Mouse (Mus musculus): Measurements from ENCODE around the gene Ferd3l.

Gene Ferd3l

GRCm38 (mm10) chr12:33928331-33929192, at the start of gene Ferd3l:
Ferd3l (plus strand) TSS chr12:33928425.
- DNase-seq (ENCODE audit: low spot score): no peak

- DNase-seq (ENCODE audit: low spot score): peak; percentile 1
These were observed 34.3 kb upstream of the Ferd3l start for GRCm38 (mm10) chr12:33893956-33894355.

- no peak for DNase-seq (ENCODE audit: low spot score)
These were observed 33.6 kb upstream of the Ferd3l start for GRCm38 (mm10) chr12:33894621-33895020.

GRCm38 (mm10) chr12:33926751-33927150, 1.5 kb upstream of the Ferd3l start:
- DNase-seq (ENCODE audit: low spot score): no peak

GRCm38 (mm10) chr12:33927334-33928098, 709 bp upstream of the Ferd3l start:
- DNase-seq (ENCODE audit: low spot score): no peak

- no peak for DNase-seq (ENCODE audit: low spot score)
These were observed 24.6 kb downstream of the Ferd3l start for GRCm38 (mm10) chr12:33952843-33953242.

- DNase-seq (ENCODE audit: low spot score): no peak
These were observed 26.8 kb downstream of the Ferd3l start for GRCm38 (mm10) chr12:33954931-33955565.

- DNase-seq (ENCODE audit: low spot score): no peak
These were observed 27.5 kb downstream of the Ferd3l start for GRCm38 (mm10) chr12:33955606-33956295.

GRCm38 (mm10) chr12:33956576-33957399, 28.6 kb downstream of the Ferd3l start:
- DNase-seq (ENCODE audit: low spot score): peak; percentile 15

GRCm38 (mm10) chr12:33957400-33958240, 29.4 kb downstream of the Ferd3l start, which contains the start of gene Twist1:
Twist1 (plus strand) TSS chr12:33957671.
- DNase-seq (ENCODE audit: low spot score): peak; percentile 59

- no peak for DNase-seq (ENCODE audit: low spot score)
These were observed 30.3 kb downstream of the Ferd3l start for GRCm38 (mm10) chr12:33958241-33959194.

- no peak for DNase-seq (ENCODE audit: low spot score)
These were observed 31.0 kb downstream of the Ferd3l start for GRCm38 (mm10) chr12:33959206-33959605.

GRCm38 (mm10) chr12:33959846-33960245, 31.6 kb downstream of the Ferd3l start:
- DNase-seq (ENCODE audit: low spot score): no peak

- no peak for DNase-seq (ENCODE audit: low spot score)
These were observed 32.8 kb downstream of the Ferd3l start for GRCm38 (mm10) chr12:33961013-33961412.

GRCm38 (mm10) chr12:33962118-33962772, 34.0 kb downstream of the Ferd3l start:
- DNase-seq (ENCODE audit: low spot score): no peak

- no peak for DNase-seq (ENCODE audit: low spot score)
These were observed 34.5 kb downstream of the Ferd3l start for GRCm38 (mm10) chr12:33962773-33963130.

- DNase-seq (ENCODE audit: low spot score): no peak
These were observed 35.6 kb downstream of the Ferd3l start for GRCm38 (mm10) chr12:33963671-33964369.

- DNase-seq (ENCODE audit: low spot score): no peak
These were observed 36.2 kb downstream of the Ferd3l start for GRCm38 (mm10) chr12:33964427-33964826.
